Mouse (Mus musculus): Measurements from ENCODE around the gene Mrps16. TPM values are rescaled to one million over a fixed set of nuclear protein-coding genes. Genes with fewer than 3 reads are reported as not detected.

The Mrps16 gene
- 72.5 and 81.9 TPM in 2 replicates for polyA plus RNA-seq (2015; fragmentation: Nextera tagmentation; extraction: Ambion mirVana)

- H3K27ac ChIP-seq (replicated peaks), result peak within 1 kb of the TSS; percentile 90
- H3K36me3 ChIP-seq, result peaks cover 13% of the 10 kb centered on the region
- H3K4me1 ChIP-seq, result peaks cover 27% of the 10 kb centered on the region
- H3K27me3 ChIP-seq (replicated peaks), result no peaks in the 10 kb centered on the region
- peak within 1 kb of the TSS; percentile 75 for H3K9ac ChIP-seq (replicated peaks)
- H3K4me2 ChIP-seq, result peak within 1 kb of the TSS; percentile 60
- H3K4me3 ChIP-seq (replicated peaks), result peak within 1 kb of the TSS; percentile 64
- ATAC-seq (ENCODE audit: low FRiP score), result peak; percentile 96
- under 1% methylated on average over 68 of the region's 68 CpGs for WGBS
- no peaks in the 10 kb centered on the region for H3K9me3 ChIP-seq (replicated peaks)
These were observed at the start of gene Mrps16 for GRCm38 (mm10) chr14:20393205-20393913. Gene Mrps16, minus strand, starts transcription at chr14:20393634.

DNA sequence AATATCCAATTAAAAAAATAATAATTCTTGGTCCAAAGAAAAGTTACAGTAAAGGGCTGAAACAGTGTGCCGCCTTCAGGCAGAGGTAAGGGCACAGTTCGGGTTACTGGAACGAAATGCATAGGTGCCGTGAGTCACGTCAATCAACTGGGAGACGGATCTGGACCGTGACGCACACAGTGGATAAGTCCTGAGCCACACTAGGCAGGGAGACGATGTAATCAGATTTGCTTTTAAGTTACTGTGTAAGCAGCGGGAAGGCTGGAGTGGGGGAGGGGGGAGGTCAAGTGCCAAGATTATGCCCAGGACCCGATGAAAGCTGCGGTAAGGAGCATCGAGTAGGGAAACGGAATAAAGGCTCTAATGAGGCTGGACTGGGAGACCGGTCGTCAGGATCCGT lies 48.8 kb upstream of the Mrps16 start:
- H3K9ac ChIP-seq (replicated peaks), result no peak overlapping the region
- WGBS, result 78% methylated on average over 17 of the region's 17 CpGs
- H3K27me3 ChIP-seq (replicated peaks), result no peaks in the 10 kb centered on the region
- H3K9me3 ChIP-seq (replicated peaks), result no peaks in the 10 kb centered on the region
- no peak overlapping the region for H3K27ac ChIP-seq (replicated peaks)
- no peak for ATAC-seq (ENCODE audit: low FRiP score)
- no peak overlapping the region for H3K4me2 ChIP-seq
- no peaks in the 10 kb centered on the region for H3K36me3 ChIP-seq
- no peak overlapping the region for H3K4me3 ChIP-seq (replicated peaks)
- no peaks in the 10 kb centered on the region for H3K4me1 ChIP-seq

GRCm38 (mm10) chr14:20436976-20437375 lies 43.5 kb upstream of the Mrps16 start:
- Histone ChIP-seq H3K9ac (replicated peaks) (no peak overlapping the region), H3K4me3 (replicated peaks) (no peak overlapping the region), H3K4me1 (no peaks in the 10 kb centered on the region), H3K9me3 (replicated peaks) (no peaks in the 10 kb centered on the region), H3K27me3 (replicated peaks) (no peaks in the 10 kb centered on the region), H3K27ac (replicated peaks) (no peak overlapping the region), H3K4me2 (no peak overlapping the region), H3K36me3 (no peaks in the 10 kb centered on the region)
- WGBS, result 75% methylated on average over 6 of the region's 6 CpGs
- ATAC-seq (ENCODE audit: low FRiP score), result no peak

DNA sequence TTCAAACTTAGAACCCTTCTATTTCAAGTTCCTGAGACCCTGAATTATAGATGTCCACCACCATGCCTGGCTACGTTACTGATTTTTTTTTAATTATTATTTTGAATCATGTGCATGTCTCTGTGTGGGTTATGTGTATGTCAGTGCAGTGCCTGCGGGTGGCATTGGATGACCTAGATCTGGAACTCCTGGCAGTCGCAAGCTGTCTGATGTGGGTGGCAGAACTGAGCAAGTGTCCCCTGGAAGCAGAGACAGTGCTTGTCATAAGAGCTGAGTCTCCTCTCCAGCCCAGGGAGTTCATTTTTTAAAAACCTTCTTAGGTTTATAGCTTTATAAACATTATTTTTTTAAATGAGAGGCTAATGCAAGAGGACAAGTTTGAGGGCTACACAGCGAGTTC lies 39.0 kb upstream of the Mrps16 start:
- no peak overlapping the region for H3K4me2 ChIP-seq
- 88% methylated on average over 4 of the region's 4 CpGs for WGBS
- no peaks in the 10 kb centered on the region for H3K36me3 ChIP-seq
- no peak for ATAC-seq (ENCODE audit: low FRiP score)
- H3K9me3 ChIP-seq (replicated peaks), result no peaks in the 10 kb centered on the region
- H3K9ac ChIP-seq (replicated peaks), result no peak overlapping the region
- no peak overlapping the region for H3K27ac ChIP-seq (replicated peaks)
- H3K4me3 ChIP-seq (replicated peaks), result no peak overlapping the region
- H3K4me1 ChIP-seq, result no peaks in the 10 kb centered on the region
- no peaks in the 10 kb centered on the region for H3K27me3 ChIP-seq (replicated peaks)

DNA sequence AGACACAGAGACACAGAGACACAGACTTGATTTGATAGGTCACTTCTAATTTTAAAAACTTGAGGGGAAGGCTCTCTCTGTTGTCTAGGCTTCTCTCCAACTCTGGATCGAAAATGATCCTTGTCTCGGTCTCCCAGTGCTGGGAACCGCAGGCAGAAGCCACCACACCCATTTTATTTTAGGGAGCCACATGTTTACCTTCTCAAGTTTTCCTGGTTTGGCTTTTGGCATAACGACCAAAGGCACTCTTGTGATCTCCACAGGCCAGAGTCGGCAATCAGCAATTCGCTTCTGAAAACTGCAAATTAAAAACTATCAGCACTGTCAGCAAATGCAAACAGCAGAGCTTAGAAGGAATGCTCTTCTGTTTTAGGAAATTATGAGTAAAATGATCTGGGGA lies 38.3 kb upstream of the Mrps16 start:
- H3K9ac ChIP-seq (replicated peaks), result no peak overlapping the region
- H3K27ac ChIP-seq (replicated peaks), result no peak overlapping the region
- H3K4me3 ChIP-seq (replicated peaks), result no peak overlapping the region
- no peak overlapping the region for H3K4me2 ChIP-seq
- WGBS, result 86% methylated on average over 6 of the region's 6 CpGs
- no peaks in the 10 kb centered on the region for H3K36me3 ChIP-seq
- H3K9me3 ChIP-seq (replicated peaks), result no peaks in the 10 kb centered on the region
- no peaks in the 10 kb centered on the region for H3K4me1 ChIP-seq
- no peaks in the 10 kb centered on the region for H3K27me3 ChIP-seq (replicated peaks)
- no peak for ATAC-seq (ENCODE audit: low FRiP score)

GRCm38 (mm10) chr14:20429833-20430232 lies 36.4 kb upstream of the Mrps16 start:
- ATAC-seq (ENCODE audit: low FRiP score), result no peak
- no peak overlapping the region for H3K9ac ChIP-seq (replicated peaks)
- H3K9me3 ChIP-seq (replicated peaks), result no peaks in the 10 kb centered on the region
- H3K4me3 ChIP-seq (replicated peaks), result no peak overlapping the region
- no peak overlapping the region for H3K4me2 ChIP-seq
- H3K27me3 ChIP-seq (replicated peaks), result no peaks in the 10 kb centered on the region
- no peaks in the 10 kb centered on the region for H3K4me1 ChIP-seq
- no peaks in the 10 kb centered on the region for H3K36me3 ChIP-seq
- no peak overlapping the region for H3K27ac ChIP-seq (replicated peaks)
- WGBS, result 72% methylated on average over 1 of the region's 1 CpGs

- Histone ChIP-seq H3K4me3 (replicated peaks) (no peak overlapping the region), H3K9ac (replicated peaks) (no peak overlapping the region), H3K27ac (replicated peaks) (no peak overlapping the region), H3K36me3 (no peaks in the 10 kb centered on the region), H3K27me3 (replicated peaks) (no peaks in the 10 kb centered on the region), H3K9me3 (replicated peaks) (no peaks in the 10 kb centered on the region), H3K4me2 (no peak overlapping the region), H3K4me1 (no peaks in the 10 kb centered on the region)
- 43% methylated on average over 1 of the region's 1 CpGs for WGBS
- no peak for ATAC-seq (ENCODE audit: low FRiP score)
These were observed 35.2 kb upstream of the Mrps16 start for GRCm38 (mm10) chr14:20428593-20428992.

GRCm38 (mm10) chr14:20423046-20423445 lies 29.6 kb upstream of the Mrps16 start:
- 90% methylated on average over 6 of the region's 6 CpGs for WGBS
- H3K4me3 ChIP-seq (replicated peaks), result no peak overlapping the region
- no peaks in the 10 kb centered on the region for H3K27me3 ChIP-seq (replicated peaks)
- no peak overlapping the region for H3K9ac ChIP-seq (replicated peaks)
- no peaks in the 10 kb centered on the region for H3K36me3 ChIP-seq
- H3K4me1 ChIP-seq, result no peaks in the 10 kb centered on the region
- ATAC-seq (ENCODE audit: low FRiP score), result no peak
- H3K9me3 ChIP-seq (replicated peaks), result no peaks in the 10 kb centered on the region
- no peak overlapping the region for H3K27ac ChIP-seq (replicated peaks)
- no peak overlapping the region for H3K4me2 ChIP-seq

DNA sequence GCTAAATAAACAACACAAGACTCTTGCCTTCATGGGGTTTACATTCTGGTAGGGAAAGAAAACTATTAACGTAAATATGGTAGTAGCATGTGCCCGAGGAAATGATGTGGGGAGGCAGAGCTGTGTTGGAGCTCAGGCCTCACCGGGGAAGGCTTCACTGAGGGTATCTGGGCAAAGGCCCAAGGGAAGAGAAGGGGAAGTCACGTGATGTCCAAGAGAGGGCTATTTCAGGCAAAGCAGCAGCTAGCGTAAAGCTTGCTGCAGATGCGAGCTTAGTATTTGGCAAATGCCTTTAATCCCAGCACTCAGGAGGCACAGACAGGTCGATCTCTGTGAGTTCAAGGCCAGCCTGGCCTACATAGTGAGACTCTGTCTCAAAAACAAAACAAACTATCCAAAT lies 28.8 kb upstream of the Mrps16 start:
- H3K4me2 ChIP-seq, result no peak overlapping the region
- WGBS, result 80% methylated on average over 7 of the region's 7 CpGs
- no peak overlapping the region for H3K9ac ChIP-seq (replicated peaks)
- no peaks in the 10 kb centered on the region for H3K9me3 ChIP-seq (replicated peaks)
- no peak overlapping the region for H3K4me3 ChIP-seq (replicated peaks)
- no peaks in the 10 kb centered on the region for H3K36me3 ChIP-seq
- ATAC-seq (ENCODE audit: low FRiP score), result no peak
- H3K4me1 ChIP-seq, result no peaks in the 10 kb centered on the region
- H3K27ac ChIP-seq (replicated peaks), result no peak overlapping the region
- H3K27me3 ChIP-seq (replicated peaks), result no peaks in the 10 kb centered on the region

- H3K9ac ChIP-seq (replicated peaks), result no peak overlapping the region
- no peaks in the 10 kb centered on the region for H3K27me3 ChIP-seq (replicated peaks)
- 41% methylated on average over 1 of the region's 1 CpGs for WGBS
- no peak for ATAC-seq (ENCODE audit: low FRiP score)
- H3K4me2 ChIP-seq, result no peak overlapping the region
- H3K27ac ChIP-seq (replicated peaks), result no peak overlapping the region
- no peaks in the 10 kb centered on the region for H3K9me3 ChIP-seq (replicated peaks)
- no peaks in the 10 kb centered on the region for H3K36me3 ChIP-seq
- H3K4me1 ChIP-seq, result no peaks in the 10 kb centered on the region
- no peak overlapping the region for H3K4me3 ChIP-seq (replicated peaks)
These were observed 6.6 kb upstream of the Mrps16 start for GRCm38 (mm10) chr14:20400071-20400470.

GRCm38 (mm10) chr14:20398864-20399263 lies 5.4 kb upstream of the Mrps16 start:
- no peak overlapping the region for H3K9ac ChIP-seq (replicated peaks)
- no peak overlapping the region for H3K27ac ChIP-seq (replicated peaks)
- H3K9me3 ChIP-seq (replicated peaks), result no peaks in the 10 kb centered on the region
- H3K27me3 ChIP-seq (replicated peaks), result no peaks in the 10 kb centered on the region
- H3K4me1 ChIP-seq, result 0 out of 2 replicates have a peak, but pooled peaks cover 7% of the 10 kb centered on the region
- no peaks in the 10 kb centered on the region for H3K36me3 ChIP-seq
- H3K4me3 ChIP-seq (replicated peaks), result no peak overlapping the region
- no peak for ATAC-seq (ENCODE audit: low FRiP score)
- WGBS, result 52% methylated on average over 4 of the region's 4 CpGs
- H3K4me2 ChIP-seq, result no peak overlapping the region

GRCm38 (mm10) chr14:20397220-20397619 lies 3.8 kb upstream of the Mrps16 start:
- 83% methylated on average over 9 of the region's 9 CpGs for WGBS

More at GRCm38 (mm10) chr14:20397220-20397619, 3.8 kb upstream of the Mrps16 start:
- no peak overlapping the region for H3K9ac ChIP-seq (replicated peaks)
- H3K36me3 ChIP-seq, result no peaks in the 10 kb centered on the region
- H3K27ac ChIP-seq (replicated peaks), result no peak overlapping the region
- peaks cover 15% of the 10 kb centered on the region for H3K4me1 ChIP-seq
- no peak overlapping the region for H3K4me3 ChIP-seq (replicated peaks)
- no peaks in the 10 kb centered on the region for H3K9me3 ChIP-seq (replicated peaks)
- H3K4me2 ChIP-seq, result no peak overlapping the region
- ATAC-seq (ENCODE audit: low FRiP score), result no peak
- no peaks in the 10 kb centered on the region for H3K27me3 ChIP-seq (replicated peaks)
